9 mouse cellular contexts compared by ENCODE assay signal in the genomic region with DNA sequence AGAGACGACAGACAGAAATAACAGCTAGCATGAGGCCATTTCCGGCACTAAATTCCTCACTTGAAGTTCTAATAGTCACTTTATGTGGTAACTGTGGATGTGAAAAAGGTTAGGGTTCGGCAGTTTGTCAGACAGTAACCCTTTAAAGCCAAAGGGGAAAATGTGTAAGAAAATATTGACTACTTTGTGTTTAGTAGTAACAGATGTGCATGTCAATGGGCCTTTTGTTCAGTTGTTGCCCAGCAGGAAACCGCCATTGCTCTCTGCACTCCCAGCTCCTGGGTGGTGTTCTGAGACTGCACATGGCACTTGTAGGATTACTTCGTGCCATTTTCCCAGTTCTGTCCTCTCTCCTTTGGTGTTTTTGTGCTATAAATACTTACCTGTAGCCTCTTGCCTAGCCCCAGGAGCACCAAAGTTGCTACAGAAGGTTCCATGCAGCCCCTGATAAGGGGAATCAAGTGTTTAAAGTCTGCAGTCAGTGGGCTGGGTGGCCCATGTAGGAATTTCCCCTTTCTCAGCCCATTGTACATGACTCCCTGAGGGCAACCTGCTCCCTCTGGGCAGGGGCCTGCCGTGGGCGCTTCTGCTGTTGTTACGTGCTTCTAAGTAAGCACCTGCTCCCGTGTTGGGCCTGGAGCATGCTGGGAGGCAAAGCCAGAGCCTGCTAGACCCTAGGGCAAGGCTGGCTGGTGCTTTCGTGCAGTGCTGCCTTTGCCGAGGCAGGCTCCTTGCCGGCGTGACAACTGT.
A peak's percentile ranks its signal among the peaks of the same experiment; 100 is the strongest.
DNase-seq lines count a peak whose midpoint lies in the region; ATAC-seq and TF ChIP-seq lines count a peak whose summit lies in the region.
"Had no signal": no experiment of that assay in that cellular context is flagged by ENCODE, and none has a peak within 500 bp of the region (broad histone marks: within the 10 kb centered on the region; RNA-seq: fewer than 3 reads in every experiment).

No protein-coding gene starts in this region.

- 46% methylated on average over 13 of the region's 13 CpGs for WGBS in kidney, embryonic 14.5 days
- WGBS in limb, embryonic 14.5 days, result 21% methylated on average over 13 of the region's 13 CpGs

- no peaks in the 10 kb centered on the region for H3K27me3 ChIP-seq in kidney, embryonic 14.5 days (ENCODE audit: control insufficient read depth, insufficient read depth, low read length)
- no peaks in the 10 kb centered on the region for H3K27me3 ChIP-seq in limb, embryonic 14.5 days (ENCODE audit: control insufficient read depth, insufficient read depth, low read length)

- no peak for TF ChIP-seq POLR2A in limb, embryonic 14.5 days (IDR thresholded peaks at IDR 0.05; ENCODE audit: borderline replicate concordance, extremely low read depth, insufficient read depth, insufficient read length)

- H3K36me3 ChIP-seq in kidney, embryonic 14.5 days (ENCODE audit: control insufficient read depth, insufficient read depth, low read length), result no peaks in the 10 kb centered on the region
- no peaks in the 10 kb centered on the region for H3K36me3 ChIP-seq in limb, embryonic 14.5 days (ENCODE audit: control insufficient read depth, insufficient read depth, low read length)

- DNase-seq in kidney, adult 9 months, result no peak
- DNase-seq in NIH3T3 (ENCODE audit: low read depth), result peak; percentile 63
- peak; percentile 49 for DNase-seq in embryo, embryonic 9.5 days (ENCODE audit: extremely low spot score)
- peak; percentile 54 for DNase-seq in limb, embryonic 14.5 days (ENCODE audit: low spot score)
- DNase-seq in left cerebral cortex, postnatal 14 days (ENCODE audit: low spot score in 2 of 2), result no peak
- DNase-seq in lung, postnatal 14 days, result no peak
- DNase-seq: gastrocnemius, postnatal 10 days; spleen, adult 18-20 months had no signal

- H3K9ac ChIP-seq in kidney, embryonic 14.5 days (ENCODE audit: low read depth, low read length), result no peak overlapping the region
- no peak overlapping the region for H3K9ac ChIP-seq in limb, embryonic 14.5 days (ENCODE audit: low read depth, low read length, severe bottlenecking)

- H3K4me2 ChIP-seq in kidney, embryonic 14.5 days (replicated peaks; ENCODE audit: low read depth, low read length), result no peak overlapping the region
- H3K4me2 ChIP-seq in limb, embryonic 14.5 days (replicated peaks; ENCODE audit: low read depth, low read length, severe bottlenecking), result peak overlapping the region; percentile 6

- no peaks in the 10 kb centered on the region for H3K9me3 ChIP-seq in kidney, embryonic 14.5 days (ENCODE audit: control insufficient read depth, low read length)
- H3K9me3 ChIP-seq in limb, embryonic 14.5 days (ENCODE audit: control insufficient read depth, low read length), result no peaks in the 10 kb centered on the region

- H3K4me3 ChIP-seq in kidney, embryonic 14.5 days (ENCODE audit: low read length), result no peak overlapping the region
- no peak overlapping the region for H3K4me3 ChIP-seq in limb, embryonic 14.5 days (replicated peaks; ENCODE audit: low read length)

- H3K27ac ChIP-seq in kidney, embryonic 14.5 days (ENCODE audit: low read depth, low read length), result peak overlapping the region; percentile 11; the same call in 1 of the 2 replicates
- peak overlapping the region; percentile 81 for H3K27ac ChIP-seq in limb, embryonic 14.5 days (replicated peaks; ENCODE audit: low read depth, low read length)

- H3K4me1 ChIP-seq in kidney, embryonic 14.5 days (ENCODE audit: control insufficient read depth, insufficient read depth, low read length), result peaks cover 12% of the 10 kb centered on the region; the same call in 1 of the 2 replicates
- peaks cover 29% of the 10 kb centered on the region for H3K4me1 ChIP-seq in limb, embryonic 14.5 days (ENCODE audit: control insufficient read depth, insufficient read depth, low read length)

- intact Hi-C loops in left cerebral cortex, postnatal 14 days (cut with DNase I), result no loop called here

- no peak for ATAC-seq in kidney, embryonic 14.5 days (ENCODE audit: low FRiP score, low TSS enrichment)
- peak; percentile 35; the same call in 1 of the 2 replicates for ATAC-seq in limb, embryonic 14.5 days (ENCODE audit: low FRiP score, low read depth)

Comparison
In these comparisons a context has a peak if more than half of its experiments do, and no peak if none do; other contexts are left out.
1. DNase-seq: peak in NIH3T3 (single experiment), embryo, embryonic 9.5 days (single experiment) and limb, embryonic 14.5 days (single experiment); none in kidney, adult 9 months (single experiment), left cerebral cortex, postnatal 14 days (0 of 2) and lung, postnatal 14 days (single experiment).